Comparison of ENCODE assay signal across 11 mouse cellular contexts in genomic region chr2:166686917-166687316, GRCm38 (mm10). TPM values are rescaled to one million over a fixed set of nuclear protein-coding genes. Genes with fewer than 3 reads are reported as not detected.
DNase-seq lines count a peak whose midpoint lies in the region; ATAC-seq and TF ChIP-seq lines count a peak whose summit lies in the region.
"Had no signal": no experiment of that assay in that cellular context is flagged by ENCODE, and none has a peak within 500 bp of the region (broad histone marks: within the 10 kb centered on the region; RNA-seq: fewer than 3 reads in every experiment).

No protein-coding gene starts in this region.

- H3K4me2 ChIP-seq in forebrain, embryonic 13.5 days = no peak overlapping the region
- no peak overlapping the region for H3K4me2 ChIP-seq in limb, embryonic 13.5 days (replicated peaks)

- no peak for ATAC-seq in forebrain, embryonic 13.5 days
- ATAC-seq in limb, embryonic 13.5 days (ENCODE audit: low FRiP score, low read depth) = no peak

- peak overlapping the region; percentile 52 for H3K27ac ChIP-seq in heart, embryonic 10.5 days
- H3K27ac ChIP-seq in layer of hippocampus, adult 2 months = peak overlapping the region; percentile 39; the same call in 1 of the 2 replicates
- peak overlapping the region; percentile 55 for H3K27ac ChIP-seq in forebrain, embryonic 13.5 days
- H3K27ac ChIP-seq in limb, embryonic 13.5 days = peak overlapping the region; percentile 52

- no peak overlapping the region for H3K4me3 ChIP-seq in heart, embryonic 10.5 days
- H3K4me3 ChIP-seq in layer of hippocampus, adult 2 months = no peak overlapping the region
- no peak overlapping the region for H3K4me3 ChIP-seq in forebrain, embryonic 13.5 days
- no peak overlapping the region for H3K4me3 ChIP-seq in limb, embryonic 13.5 days

- peaks cover 50% of the 10 kb centered on the region for H3K4me1 ChIP-seq in heart, embryonic 10.5 days
- H3K4me1 ChIP-seq in forebrain, embryonic 13.5 days = peaks cover 63% of the 10 kb centered on the region
- peaks cover 43% of the 10 kb centered on the region for H3K4me1 ChIP-seq in limb, embryonic 13.5 days

- 13% methylated on average over 6 of the region's 6 CpGs for WGBS in heart, embryonic 10.5 days
- WGBS in forebrain, embryonic 13.5 days = 39% methylated on average over 6 of the region's 6 CpGs
- WGBS in limb, embryonic 13.5 days = 37% methylated on average over 6 of the region's 6 CpGs

- no peak for TF ChIP-seq CTCF in layer of hippocampus, adult 2 months (conservative IDR thresholded peaks at IDR 0.05)

- DNase-seq in heart, embryonic 10.5 days (ENCODE audit: low spot score) = no peak
- no peak for DNase-seq in heart, adult 11 months
- DNase-seq in layer of hippocampus, adult 2 months (ENCODE audit: low spot score in 2 of 2) = no peak
- no peak for DNase-seq in layer of hippocampus, adult 8-10 months (ENCODE audit: low spot score in 2 of 2)
- no peak for DNase-seq in ovary, adult 18-20 months (ENCODE audit: low spot score)
- DNase-seq in left cerebral cortex, adult 11 months (ENCODE audit: low spot score) = no peak
- DNase-seq: B cell, adult 2 months; cerebellum, postnatal 10 days; right cerebral cortex, adult 18-20 months had no signal

- peaks cover 4% of the 10 kb centered on the region; the same call in 1 of the 2 replicates for H3K36me3 ChIP-seq in heart, embryonic 10.5 days
- H3K36me3 ChIP-seq in forebrain, embryonic 13.5 days (ENCODE audit: poor library complexity, severe bottlenecking) = no peaks in the 10 kb centered on the region
- H3K36me3 ChIP-seq in limb, embryonic 13.5 days = no peaks in the 10 kb centered on the region

- no peak overlapping the region for H3K9ac ChIP-seq in forebrain, embryonic 13.5 days
- H3K9ac ChIP-seq in limb, embryonic 13.5 days = no peak overlapping the region; the same call in 1 of the 2 replicates

- H3K9me3 ChIP-seq in heart, embryonic 10.5 days = no peaks in the 10 kb centered on the region
- H3K9me3 ChIP-seq in forebrain, embryonic 13.5 days (replicated peaks) = no peaks in the 10 kb centered on the region
- no peaks in the 10 kb centered on the region for H3K9me3 ChIP-seq in limb, embryonic 13.5 days

- H3K27me3 ChIP-seq in heart, embryonic 10.5 days (ENCODE audit: insufficient read depth, poor library complexity, severe bottlenecking) = no peaks in the 10 kb centered on the region
- H3K27me3 ChIP-seq in forebrain, embryonic 13.5 days = no peaks in the 10 kb centered on the region
- H3K27me3 ChIP-seq in limb, embryonic 13.5 days = no peaks in the 10 kb centered on the region

RNA-seq across cellular contexts. Expression of gene Prex1, which starts 26.7 kb away (rescaled TPM):
- 10.9 and 13.2 TPM in 2 replicates for polyA plus RNA-seq in heart, embryonic 10.5 days (2016; fragmentation: Nextera tagmentation; extraction: Ambion mirVana)
- 10 to 100 TPM; 69.9 to 71.3 TPM for total RNA-seq in layer of hippocampus, adult 2 months (2021)
- total RNA-seq in layer of hippocampus, adult 8-10 months (2022) = 10 to 100 TPM; 67.2 to 81.3 (median 74.2) TPM
- polyA plus RNA-seq in forebrain, embryonic 13.5 days (2015; fragmentation: Nextera tagmentation; extraction: Ambion mirVana) = 28.6 and 32.7 TPM in 2 replicates
- 18.8 and 19.4 TPM in 2 replicates for polyA plus RNA-seq in limb, embryonic 13.5 days (2015; fragmentation: Nextera tagmentation; extraction: Ambion mirVana)
